Mouse (Mus musculus) layer of hippocampus, adult 9-11 months (tissue): ENCODE measurements at regions not wholly inside any gene's neighbourhood (a gene's known extent, or its start where the extent isn't known, plus 50 kb on each side); places are given as distances from the start of the nearest gene placed in this dataset.
A peak's percentile ranks its signal among the peaks of the same experiment; 100 is the strongest.

ENCODE experiments used
- DNase-seq: peaks from one replicate; pipeline ENCODE4 v3.0.0; 2022

DNA sequence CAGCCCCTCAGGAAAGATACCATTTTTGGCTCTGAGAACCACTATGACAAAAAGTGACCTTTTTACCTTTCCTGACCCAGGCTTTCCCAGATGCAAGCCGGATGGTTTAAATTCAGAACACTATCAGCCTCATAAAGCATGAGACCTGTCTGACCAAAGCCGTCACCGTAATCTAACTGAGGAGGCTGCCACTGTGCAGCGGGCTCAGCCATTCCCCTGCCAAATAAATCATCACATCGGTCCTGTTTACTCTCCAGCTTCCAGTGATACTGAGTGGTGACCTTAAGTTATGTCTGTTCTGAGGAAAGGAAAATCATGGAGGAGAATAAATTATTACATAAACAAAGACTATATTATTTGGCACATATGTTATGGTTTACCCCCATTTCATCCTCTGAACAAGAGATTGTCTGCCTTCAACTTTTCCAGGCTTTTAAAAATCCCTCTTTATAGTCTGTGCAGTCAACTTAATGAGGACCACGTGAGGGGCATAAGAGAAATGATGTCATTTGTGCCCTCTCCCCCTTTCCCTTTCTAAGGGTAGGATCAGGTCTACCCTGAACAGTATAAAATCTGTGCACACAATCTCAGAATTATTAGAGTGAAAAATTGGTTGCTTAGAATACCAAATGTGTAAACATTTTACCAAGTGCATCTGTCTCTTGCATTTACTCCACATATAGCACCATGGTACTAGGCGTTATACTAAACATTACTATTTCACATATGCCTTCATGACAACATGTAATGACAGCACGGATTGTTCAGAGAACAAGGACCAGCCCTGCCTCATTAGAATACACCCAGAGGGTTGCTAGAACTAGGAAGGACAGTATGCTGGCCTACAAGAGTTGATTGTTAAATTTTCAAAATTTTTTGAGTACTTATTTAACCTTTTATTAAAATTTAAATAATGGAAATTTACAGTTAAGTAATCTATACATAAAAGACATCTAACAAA, 401.9 kb upstream of the Xrcc4 start:
- no peak for DNase-seq

DNA sequence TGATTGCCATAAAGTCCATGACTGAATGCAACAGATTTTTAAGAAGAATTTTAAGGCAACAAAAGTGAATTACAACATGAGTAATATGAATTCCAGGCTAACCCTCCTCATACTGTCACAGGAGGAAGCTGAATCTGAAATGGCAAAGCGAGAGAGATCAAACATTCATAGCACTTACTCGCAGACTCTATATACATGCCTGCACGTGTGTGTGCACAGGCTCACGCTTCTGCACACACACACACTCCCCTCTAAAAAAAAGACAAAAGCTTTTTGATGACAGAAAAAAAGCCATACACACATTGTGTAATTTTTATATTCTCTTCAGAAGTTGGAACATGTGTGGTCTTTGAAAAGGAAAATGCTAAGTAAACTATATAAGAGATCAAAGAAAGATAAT, 391.1 kb upstream of the Xrcc4 start:
- DNase-seq: no peak

DNA sequence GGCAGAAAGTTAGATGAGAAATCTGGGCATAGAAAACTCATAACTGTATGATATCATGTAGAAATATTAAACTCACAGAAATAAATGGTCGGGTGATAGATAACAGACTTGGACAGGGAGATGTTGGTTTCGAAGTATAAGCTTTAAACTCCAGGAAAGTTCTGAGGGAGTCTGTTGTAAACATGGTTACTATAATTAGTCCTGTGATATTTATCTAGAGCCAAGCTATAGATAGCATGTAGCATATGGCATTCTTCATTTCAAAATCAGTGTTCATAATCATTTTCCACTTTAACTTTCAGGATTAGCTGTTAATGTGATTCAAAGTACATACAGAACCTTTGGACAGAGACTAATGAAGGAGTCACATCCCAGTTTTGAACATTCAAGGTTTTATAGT, 387.5 kb upstream of the Xrcc4 start:
- no peak for DNase-seq

DNA sequence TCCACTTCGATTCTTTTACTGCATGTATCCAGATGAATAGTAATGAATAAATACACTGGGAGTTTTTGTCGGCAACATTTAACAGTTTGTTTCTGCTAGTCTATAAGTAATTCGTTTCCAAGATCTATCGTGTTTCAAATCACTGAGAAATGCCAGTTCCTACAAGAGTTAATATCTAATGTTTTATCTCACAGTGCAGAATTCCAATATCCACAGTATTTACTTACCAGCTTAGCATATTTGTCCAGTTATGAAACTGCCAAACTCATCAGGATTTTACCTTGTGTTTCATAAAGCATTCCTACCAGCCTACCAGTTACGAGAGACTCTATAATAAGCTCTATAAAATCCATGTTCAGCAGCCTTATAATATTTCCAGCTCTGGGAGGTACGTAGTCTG, 385.1 kb upstream of the Xrcc4 start:
- DNase-seq: no peak

DNA sequence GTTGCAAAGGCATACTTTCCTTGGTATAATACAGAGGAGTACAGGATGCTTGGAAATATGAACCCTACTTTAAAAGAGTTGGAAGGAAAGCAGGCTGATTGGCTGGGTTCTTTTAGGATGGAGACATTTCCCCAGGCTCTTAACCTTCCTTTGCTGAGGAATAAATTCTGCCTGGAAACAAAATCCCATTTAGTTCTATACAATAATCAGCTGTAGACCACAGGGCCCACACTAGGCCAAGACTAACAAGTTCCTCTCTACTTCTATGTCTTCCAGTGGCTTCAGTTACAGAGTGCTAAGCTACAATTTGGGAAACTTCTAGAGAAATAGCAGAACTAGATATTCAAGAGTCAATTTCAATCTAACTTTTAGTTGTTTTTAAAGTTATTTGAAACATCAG, 384.6 kb upstream of the Xrcc4 start:
- DNase-seq: no peak

DNA sequence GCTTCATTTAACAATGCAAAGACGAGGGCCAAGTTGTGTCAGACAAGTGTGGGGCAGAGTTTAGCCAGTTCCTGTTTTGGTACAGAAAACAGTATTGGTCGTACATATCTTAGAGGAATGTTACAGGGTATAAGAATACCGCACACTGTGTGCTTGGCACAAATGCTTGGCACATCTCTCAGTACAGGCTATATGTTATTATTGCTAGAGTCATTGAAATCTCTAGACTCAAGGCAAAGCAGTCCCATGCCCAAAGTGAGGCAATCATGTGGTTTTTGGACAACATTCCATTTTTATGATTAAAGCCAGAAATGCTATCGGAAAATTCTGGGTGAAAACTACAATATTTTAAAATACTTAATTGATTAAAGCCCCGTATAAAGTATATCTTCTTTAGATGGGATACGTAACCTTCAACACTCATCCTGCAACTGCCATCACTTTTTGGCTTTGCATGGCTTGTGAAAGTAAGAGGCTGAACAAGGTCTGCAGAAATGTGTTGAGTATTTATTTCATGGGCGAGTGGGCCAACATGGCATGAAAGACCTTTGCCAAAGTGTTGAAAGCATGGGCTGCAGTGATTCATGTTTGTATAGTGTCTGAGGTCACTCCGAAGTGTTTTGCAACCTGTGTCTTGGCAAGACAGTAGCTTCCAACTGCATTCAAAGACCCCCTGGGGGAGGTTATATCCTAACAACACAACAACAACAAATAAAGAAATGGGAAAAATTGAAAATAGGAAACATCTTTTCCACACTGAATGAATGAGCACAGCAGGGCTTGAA, 383.8 kb upstream of the Xrcc4 start:
- no peak for DNase-seq

DNA sequence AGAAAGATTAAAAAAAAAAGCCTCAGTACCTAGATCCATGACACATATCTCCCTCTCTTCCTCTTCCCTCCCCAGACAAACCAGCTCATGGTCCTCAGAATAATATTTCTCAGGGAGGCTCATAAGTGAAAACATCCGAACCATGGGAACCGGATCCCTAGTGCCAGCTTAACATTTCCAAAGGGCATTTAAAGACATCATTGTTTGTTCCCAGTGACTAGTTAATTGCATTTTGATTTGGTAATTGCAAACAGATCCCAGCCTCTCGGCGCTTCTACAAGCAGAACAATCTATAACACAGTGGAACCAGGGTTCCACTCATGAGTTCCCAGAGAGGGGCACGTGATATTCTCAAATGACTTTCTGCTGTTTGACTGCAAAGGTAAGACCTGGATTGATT, 376.7 kb upstream of the Xrcc4 start:
- DNase-seq: no peak

DNA sequence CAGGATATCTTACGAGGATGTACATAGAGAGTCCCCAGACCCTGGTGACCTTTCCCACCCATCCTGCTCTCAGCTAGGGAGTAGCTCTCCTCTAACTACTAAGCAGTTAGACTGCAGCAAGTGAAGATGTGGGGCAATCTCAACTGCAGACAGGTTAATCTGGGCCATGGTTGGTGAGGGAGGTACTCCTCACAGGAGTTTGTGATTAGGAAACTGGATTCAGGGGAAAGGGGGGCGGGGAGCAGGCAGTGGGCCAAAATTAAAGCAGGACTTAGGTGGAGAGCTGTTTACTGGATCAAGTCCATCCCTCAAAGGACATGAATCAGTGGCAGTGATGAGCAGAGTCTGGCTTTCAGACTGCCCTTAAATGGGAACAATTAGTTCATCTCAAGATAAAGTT, 374.6 kb upstream of the Xrcc4 start:
- DNase-seq: no peak

DNA sequence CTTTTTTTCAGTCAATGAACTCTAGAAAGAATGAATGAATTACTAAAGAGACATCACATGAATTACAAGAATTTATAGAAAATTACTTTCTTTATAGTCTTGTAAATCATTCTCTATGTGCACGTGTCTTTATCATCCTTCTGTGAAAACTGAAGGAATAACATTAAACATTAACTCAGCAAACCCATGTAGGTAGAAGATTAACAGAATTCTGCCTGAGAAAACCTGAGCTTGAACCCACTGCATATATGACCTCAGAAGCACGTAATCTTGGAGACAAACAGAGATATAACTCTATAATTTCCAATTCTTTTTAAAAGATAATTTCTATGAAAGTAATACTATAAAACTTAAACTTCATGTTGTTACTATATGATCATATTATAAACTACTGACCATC, 374.0 kb upstream of the Xrcc4 start:
- no peak for DNase-seq

DNA sequence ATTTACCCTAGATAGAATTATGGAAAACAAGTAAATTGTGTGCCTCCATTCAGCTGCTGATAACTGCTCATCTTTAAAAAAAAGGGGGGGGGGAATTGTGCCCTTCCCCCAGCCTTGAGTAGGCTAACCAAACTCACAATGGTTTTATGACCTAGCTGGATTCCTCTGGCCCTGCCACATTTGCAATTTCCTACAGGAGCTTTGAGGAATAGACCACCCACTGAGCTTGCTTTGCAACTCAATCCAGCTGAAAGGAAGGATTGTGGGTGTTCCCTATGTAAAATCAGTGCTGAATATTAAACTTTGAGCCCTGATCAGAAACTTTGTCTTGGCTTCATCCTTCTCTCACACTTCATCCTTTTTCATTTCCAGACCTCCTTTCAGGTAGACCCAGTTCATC, 365.2 kb upstream of the Xrcc4 start:
- no peak for DNase-seq

DNA sequence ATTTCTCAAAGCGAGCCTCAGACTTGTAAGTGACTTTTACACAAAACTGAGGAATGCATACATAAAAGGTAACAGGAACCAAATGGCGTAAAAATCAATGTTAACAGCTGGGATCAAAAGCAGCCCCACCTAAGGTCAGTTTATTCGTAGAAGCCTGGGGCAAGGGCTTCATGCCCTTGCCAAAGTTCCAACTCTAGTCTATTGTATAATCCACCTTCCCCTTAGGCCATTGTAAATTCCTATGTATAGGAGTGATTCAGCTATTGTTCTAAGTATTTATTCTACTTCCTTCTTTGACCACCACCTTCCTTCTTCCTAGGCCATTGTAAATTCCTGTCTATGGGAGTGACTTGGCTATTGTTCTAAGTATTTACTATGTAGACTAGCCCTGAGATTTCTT, 337.5 kb upstream of the Xrcc4 start:
- no peak for DNase-seq

DNA sequence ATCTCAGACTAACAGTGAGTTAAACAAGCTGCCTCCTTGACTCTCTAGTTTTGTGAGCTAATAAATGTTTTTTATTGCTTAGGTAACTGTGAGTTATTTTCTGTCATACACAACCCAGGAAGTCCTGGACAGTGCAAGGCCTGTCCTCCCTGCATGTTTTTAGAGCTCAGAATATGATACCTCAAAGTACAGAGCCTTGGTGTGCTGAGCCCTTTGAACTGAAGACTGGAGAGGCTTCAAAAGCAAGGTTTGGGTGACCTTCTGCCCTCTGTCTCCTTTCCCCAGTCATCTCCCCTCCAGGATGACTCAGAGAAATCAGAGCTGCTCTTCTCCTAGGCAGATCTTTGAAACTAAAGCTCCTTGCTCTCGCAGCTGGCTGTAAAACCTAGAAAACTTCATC, 336.0 kb upstream of the Xrcc4 start:
- no peak for DNase-seq

DNA sequence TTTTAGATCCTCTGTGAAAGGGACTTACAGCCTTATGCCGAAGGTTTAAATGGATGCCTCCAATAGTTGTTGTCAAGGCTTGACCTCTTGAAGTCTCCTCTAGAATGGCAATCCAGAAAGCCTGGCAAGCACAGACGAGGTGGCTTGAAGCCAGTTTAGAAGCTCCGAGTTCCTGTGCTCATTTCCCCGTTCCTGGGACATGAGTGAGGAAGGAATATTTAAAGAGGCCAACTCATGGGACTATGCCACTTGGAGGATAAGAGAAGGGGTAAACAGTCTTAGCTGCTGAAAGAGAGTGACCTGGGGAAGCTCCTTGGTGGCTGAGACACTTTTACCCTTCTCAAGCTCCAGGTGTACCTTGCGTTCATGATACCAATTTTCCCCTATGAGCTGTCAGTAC, 335.1 kb upstream of the Xrcc4 start:
- no peak for DNase-seq

DNA sequence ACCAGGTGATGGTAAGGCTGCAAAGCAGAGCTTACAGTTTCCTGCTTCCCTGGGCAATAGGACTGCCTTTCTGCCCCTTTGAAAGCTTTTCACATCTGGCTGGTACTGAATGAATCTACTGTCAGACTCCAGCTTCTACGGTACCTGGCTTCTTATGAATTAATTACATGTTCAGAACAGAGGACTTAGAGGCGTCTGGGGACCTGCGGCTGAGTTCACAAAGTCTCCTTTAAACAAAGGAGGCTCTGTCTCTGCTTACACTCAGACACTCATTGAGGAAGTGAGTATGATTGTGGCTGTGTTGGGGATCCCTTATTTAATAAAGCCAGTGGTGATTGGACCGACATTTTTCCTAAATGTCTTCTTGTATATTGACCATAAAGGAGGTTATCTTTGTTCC, 331.6 kb upstream of the Xrcc4 start:
- no peak for DNase-seq

DNA sequence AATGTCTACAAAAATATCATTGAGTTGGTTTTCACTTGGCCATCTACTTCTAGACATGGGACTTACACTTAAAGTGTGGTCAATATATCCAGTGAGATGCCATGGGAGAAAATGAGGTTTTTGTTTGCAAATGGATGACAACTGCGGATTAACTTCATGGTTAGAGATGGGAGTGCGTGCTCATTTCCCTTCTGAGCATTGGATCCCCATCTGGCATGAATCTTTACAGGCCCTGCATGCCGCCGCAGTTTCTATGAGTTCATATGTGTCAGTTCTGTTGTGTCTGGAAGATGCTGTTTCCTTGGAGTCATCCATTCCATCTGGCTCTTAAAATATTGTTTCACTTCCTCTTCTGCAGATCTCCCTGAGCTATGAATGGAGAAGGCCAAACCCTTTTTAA, 315.0 kb upstream of the Xrcc4 start:
- no peak for DNase-seq

DNA sequence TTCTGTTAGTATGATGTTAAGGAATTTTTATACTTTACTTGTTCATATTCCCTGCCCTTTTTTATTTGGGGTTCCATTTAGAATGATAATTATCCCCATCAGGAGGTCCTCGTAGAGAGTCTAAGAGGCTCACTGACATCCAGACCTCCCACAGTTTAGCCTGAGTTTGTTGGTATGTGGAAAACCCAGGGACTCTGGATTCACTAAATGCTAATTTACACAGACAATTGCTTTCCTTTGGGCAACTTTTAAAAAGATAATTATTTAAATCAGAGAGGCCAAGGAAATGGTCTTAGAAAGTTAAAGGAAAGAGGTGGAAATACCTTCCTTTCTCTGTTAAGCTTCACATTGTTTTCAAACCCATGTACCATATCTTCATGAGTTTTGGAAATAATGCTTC, 312.7 kb upstream of the Xrcc4 start:
- DNase-seq: no peak

DNA sequence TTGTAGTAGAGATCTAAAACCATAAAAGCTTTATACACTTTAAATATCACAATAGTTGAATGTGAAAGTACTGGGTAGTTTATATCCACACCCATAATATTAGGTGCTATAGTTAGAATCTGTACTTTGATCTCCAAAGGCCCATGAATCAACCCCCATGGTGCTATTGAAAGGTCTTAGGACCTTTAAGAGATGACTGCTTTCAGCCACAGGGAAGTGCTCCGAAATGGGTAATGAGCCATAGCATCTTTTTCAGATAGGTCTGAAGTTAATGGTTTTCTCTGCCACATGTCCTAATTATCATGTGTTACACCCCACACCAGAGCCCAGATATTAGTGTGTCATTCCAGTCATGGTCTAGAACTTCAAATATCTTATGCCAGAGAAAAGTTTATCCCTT, 312.1 kb upstream of the Xrcc4 start:
- no peak for DNase-seq

DNA sequence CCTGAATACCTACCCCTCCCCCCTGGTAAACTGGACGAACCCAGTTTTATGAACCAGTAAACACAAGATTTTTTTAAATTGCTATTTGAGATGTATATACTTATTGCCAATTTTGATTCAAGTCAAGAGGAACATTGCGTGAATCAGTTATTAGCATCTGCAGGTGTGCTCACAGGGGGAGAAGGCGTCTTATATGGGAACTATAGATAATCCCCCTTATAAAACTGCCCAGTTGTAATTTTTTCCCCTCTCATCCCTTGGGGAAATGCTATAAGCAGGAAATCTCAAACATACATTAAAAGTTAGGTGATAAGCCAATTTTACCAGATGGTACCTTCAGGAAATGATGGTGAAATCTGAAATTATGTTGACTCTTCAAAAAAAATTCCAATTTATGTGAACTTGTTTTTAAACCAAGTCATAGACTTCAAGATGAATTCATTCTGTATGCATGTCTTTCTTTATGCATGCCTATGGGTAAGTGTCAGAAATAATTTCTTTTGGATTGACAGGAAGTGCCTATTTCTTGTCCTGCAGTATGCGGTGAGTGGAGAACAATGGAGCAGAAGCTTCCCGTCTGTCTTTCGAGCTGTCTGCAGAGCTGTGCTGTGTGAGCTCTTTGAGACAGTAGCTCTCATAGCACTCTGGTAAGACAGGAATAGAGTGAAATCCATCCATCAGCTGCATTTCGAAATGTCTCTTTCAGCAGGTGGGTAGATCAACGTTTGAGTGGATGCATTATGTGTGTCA, 306.0 kb upstream of the Xrcc4 start:
- no peak for DNase-seq

DNA sequence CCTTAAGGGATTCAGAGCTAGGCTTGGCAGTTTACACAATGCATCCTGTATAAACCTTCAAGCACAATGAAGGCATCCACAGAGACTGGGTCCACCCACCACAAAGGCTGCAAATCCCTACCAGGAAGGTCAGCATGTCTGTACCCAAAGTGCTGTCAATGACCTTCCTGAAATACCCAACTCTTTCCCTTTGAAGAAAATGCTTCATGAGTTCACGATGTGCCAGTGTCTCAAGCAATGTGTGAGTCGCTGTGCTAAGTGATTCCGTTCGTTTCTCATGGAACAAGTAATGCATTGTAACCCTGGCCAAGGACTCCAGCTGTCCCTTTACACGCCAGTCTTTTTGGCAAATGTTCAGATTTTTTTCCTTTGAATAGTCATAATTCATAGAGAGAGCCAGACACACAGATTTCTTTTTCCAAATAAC, 305.4 kb upstream of the Xrcc4 start:
- DNase-seq: peak; percentile 51

DNA sequence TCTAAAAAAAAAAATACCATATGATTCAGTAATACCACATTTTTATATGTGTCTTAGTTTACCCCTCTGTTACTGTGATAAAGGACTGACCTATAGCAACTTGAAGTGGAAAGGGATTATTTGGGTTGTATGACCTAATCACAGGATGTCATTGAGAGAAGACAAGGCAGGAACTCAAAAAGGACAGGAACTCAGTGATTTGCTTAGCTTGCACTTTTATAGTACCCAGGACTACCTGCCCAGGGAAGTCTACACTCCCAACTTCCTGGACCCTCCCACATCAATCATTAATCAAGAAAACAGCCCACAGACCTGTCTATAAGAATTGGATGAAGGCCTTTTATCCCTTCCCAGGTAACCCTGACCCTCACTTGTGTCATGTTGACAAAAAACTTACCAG, 303.0 kb upstream of the Xrcc4 start:
- DNase-seq: no peak

DNA sequence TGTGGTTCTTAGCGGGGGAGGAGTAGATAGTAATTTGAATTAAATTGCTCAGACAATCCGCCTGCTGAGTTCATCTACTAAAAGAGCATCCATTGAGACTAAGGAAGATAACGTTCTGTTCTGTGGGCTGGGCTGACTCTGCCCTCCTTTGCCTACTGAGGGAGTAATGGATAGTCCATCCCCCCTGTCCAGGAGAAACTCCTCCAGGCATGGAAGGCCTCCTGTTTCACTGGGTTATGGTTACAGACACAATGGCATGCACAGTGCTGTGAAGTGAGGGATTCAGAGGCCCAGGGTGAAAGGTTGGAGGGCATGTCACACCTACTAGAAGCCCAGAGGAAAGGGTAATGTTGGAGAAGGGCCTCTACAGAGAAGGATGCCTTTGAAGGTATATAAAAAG, 287.2 kb upstream of the Xrcc4 start:
- no peak for DNase-seq

DNA sequence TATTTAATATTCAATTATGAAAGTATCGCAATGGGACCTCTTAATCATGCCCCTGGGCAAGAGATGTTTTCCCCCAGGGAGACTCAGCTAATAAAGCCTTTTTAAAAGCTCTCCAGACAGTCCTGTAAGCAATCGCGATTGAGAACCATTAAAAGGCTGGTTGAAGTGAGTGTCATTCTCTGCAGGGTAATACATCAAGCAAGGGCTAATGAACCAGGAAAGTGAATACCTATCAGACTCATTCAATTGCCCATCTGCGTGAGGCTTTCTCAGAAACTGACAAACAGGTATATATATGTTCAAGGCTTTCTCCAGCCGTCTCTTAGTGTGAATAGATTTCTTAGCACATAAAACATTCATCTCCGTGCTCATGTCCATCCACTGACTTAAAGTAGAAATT, 286.8 kb upstream of the Xrcc4 start:
- no peak for DNase-seq

DNA sequence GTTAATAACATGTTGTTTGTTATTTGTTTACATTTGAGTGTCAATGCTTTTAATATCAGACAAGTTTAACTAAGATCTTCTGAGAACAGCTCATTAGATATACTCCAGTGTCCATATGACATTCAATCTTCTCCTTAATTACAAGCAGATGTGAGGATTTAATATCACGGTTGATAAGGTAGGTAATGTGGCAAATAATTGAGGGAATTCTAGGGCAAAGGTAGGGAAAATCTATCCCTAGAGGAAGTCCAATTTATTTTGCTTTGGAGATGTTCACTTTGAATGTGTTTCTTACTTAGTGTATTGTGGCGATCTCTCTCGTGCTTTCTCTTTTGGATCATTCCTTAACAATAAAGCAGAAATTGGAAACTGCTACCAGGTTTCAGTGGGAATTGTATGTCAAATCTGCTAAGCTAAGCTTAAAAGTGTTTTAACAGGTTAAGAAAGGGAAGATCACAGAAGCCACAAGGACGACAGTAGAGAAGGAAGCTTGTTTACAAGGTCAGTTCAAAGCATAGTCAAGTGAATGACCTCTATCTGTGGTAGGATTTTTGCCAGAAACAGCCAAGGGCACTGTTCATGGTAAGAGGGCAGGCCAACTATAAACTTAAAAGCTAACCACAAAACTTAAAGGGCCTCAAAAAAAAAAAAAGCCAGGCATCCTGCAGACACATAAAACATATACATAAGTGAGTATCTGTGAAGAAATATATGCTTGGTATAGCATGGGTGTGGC, 282.2 kb upstream of the Xrcc4 start:
- no peak for DNase-seq
